Mouse (Mus musculus) liver, postnatal 0 days (tissue): ENCODE measurements around the gene Coro2b. TPM values are rescaled to one million over a fixed set of nuclear protein-coding genes. Genes with fewer than 3 reads are reported as not detected.

ENCODE experiments used
- ATAC-seq: fragments of 200-750 bp; cut with Nextera tagmentation; 2 replicates; pipeline ENCODE4 v1.8.0; 2017; ENCODE audit warnings: mild to moderate bottlenecking, moderate library complexity
- DNase-seq: peaks from one replicate; pipeline ENCODE4 v3.0.0-alpha.2; 2016
- H3K27ac ChIP-seq: fragments of 300-500 bp; sonication (generic); 2 replicates; pipeline ENCODE4 v1.5.1; 2014; ENCODE audit warnings: antibody characterized with exemption, moderate library complexity, mild to moderate bottlenecking, low read depth
- H3K27me3 ChIP-seq: fragments of 300-500 bp; sonication (generic); 2 replicates; pipeline ENCODE4 v1.6.1; 2014; ENCODE audit warnings: low read length, control low read depth, mixed read lengths; ENCODE audit not compliant: insufficient read depth
- H3K36me3 ChIP-seq: fragments of 300-500 bp; sonication (generic); replicated peaks from 2 replicates; pipeline ENCODE4 v1.6.1; 2014; ENCODE audit warnings: mild to moderate bottlenecking, control low read depth, low read length, moderate library complexity, mixed read lengths; ENCODE audit not compliant: insufficient read depth
- H3K4me1 ChIP-seq: fragments of 300-500 bp; sonication (generic); 2 replicates; pipeline ENCODE4 v1.6.1; 2014; ENCODE audit warnings: antibody characterized with exemption, mild to moderate bottlenecking, control low read depth; ENCODE audit not compliant: insufficient read depth
- H3K4me2 ChIP-seq: fragments of 300-500 bp; sonication (generic); 2 replicates; pipeline ENCODE4 v1.6.1; 2014; ENCODE audit warnings: low read depth, mild to moderate bottlenecking, low read length, moderate library complexity, mixed read lengths
- H3K4me3 ChIP-seq: fragments of 300-500 bp; sonication (generic); 2 replicates; pipeline ENCODE4 v1.5.1; 2014; ENCODE audit warnings: low read depth, low read length
- H3K9ac ChIP-seq: fragments of 300-500 bp; sonication (generic); replicated peaks from 2 replicates; pipeline ENCODE4 v1.6.1; 2014; ENCODE audit warnings: mild to moderate bottlenecking, moderate library complexity
- H3K9me3 ChIP-seq: fragments of 300-500 bp; sonication (generic); 2 replicates; pipeline ENCODE4 v1.6.1; 2016; ENCODE audit warnings: mild to moderate bottlenecking, control low read depth, low read length, mixed read lengths
- CTCF ChIP-seq: sonication (generic); IDR thresholded peaks from 2 replicates; pipeline ENCODE4 v1.5.1; 2016; ENCODE audit warnings: antibody characterized with exemption, low read depth
- EP300 ChIP-seq: IDR thresholded peaks from 2 replicates; pipeline ENCODE4 v1.6.1; 2016; ENCODE audit warnings: antibody characterized with exemption, low read depth, mild to moderate bottlenecking
- WGBS: fragments of 180-500 bp; shearing (Covaris S2); extraction: QIAGEN DNeasy Blood & Tissue Kit; methylation state at CpG from one replicate; pipeline ENCODE4 v1.1.7; 2014; ENCODE audit not compliant: insufficient replicate concordance; 5-methylcytosine and 5-hydroxymethylcytosine counted together
- polyA plus RNA-seq: library from polyadenylated mRNA; unstranded; fragments of >200 nt; fragmentation: Nextera tagmentation; extraction: Ambion mirVana; gene quantifications from 2 replicates; pipeline ENCODE4 v1.2.1, GENCODE M21; 2015

Gene Coro2b
- polyA plus RNA-seq, 1 experiment from 2014 or later: 0.87 TPM

DNA sequence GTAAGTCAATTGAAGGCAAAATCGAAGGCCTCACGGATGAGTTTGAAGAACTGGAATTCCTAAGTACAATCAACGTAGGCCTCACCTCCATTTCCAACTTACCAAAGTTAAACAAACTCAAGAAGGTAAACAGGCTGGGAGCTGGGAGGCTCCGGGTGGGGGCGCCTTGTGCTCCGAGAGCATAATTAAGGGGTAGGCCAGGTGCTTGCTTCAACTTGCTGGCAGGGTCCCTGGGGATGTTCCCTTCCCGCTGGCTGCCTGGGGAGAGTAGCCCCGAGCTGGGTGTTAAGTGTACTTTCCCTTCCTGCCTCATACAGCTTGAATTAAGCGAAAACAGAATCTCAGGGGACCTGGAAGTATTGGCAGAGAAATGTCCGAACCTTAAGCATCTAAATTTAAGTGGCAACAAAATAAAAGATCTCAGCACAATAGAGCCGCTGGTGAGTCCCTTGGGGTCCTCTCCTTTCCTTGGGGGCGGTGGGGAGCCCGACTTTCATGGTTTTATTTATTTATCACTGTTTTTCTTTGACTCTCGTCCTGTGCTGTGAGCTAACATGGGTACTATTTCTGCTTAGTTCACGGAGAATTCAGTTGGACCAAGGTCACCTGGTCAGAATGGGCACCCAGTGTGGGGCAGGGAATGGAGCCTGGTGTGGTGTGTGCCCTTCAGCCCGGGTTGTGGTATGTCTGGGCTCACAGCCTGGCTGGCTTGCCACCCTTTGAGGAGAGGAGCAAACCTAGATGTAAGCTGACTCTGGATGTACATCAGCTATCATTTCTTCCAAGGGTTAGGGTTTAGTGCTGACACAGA is 164.9 kb downstream of the Coro2b start:
- Histone ChIP-seq H3K4me2 (no peak overlapping the region), H3K9me3 (no peaks in the 10 kb centered on the region), H3K27ac (no peak overlapping the region), H3K27me3 (no peaks in the 10 kb centered on the region), H3K4me3 (no peak overlapping the region), H3K4me1 (peaks cover 41% of the 10 kb centered on the region), H3K9ac (no peak overlapping the region), H3K36me3 (peaks cover 32% of the 10 kb centered on the region)
- WGBS: 80% methylated on average over 16 of the region's 16 CpGs
- ATAC-seq (no peak), DNase-seq (no peak)
- TF ChIP-seq CTCF (no peak), EP300 (no peak)

DNA sequence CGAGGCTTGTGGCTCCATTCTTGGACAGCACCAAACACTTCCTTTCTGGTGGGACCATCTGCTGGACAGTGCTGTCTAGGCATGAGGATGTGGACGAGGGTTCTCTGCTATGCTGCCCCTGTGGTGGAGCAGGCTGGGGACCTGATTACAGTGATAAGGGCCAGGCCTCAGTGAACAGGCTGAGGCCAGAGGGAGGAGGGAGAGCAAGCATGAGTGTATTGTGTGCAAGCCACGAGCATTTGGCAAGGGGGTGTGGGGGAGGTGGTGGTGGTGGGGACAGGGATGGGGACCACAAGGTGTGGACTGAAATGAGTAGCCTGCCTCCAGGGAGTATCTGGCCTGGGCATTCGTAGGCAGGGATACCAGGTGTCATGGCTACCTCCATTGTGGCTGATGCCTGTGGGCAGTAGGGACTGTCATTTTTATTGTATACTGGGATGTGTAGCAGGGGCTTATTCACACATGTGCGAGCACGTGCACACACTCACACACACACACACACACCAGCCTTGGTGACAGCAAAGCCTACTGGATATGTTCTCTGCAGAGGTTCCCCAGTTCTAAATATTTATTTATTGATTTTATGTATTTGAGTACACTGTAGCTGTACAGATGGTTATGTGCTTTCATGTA is 166.1 kb downstream of the Coro2b start:
- H3K27me3 ChIP-seq: no peaks in the 10 kb centered on the region
- H3K9me3 ChIP-seq: no peaks in the 10 kb centered on the region
- 0 out of 2 replicates have a peak, but pooled peaks have one; percentile 12 for TF ChIP-seq CTCF
- TF ChIP-seq EP300: no peak
- H3K27ac ChIP-seq: no peak overlapping the region
- no peak overlapping the region for H3K4me2 ChIP-seq
- H3K4me1 ChIP-seq: peaks cover 53% of the 10 kb centered on the region
- H3K9ac ChIP-seq: no peak overlapping the region; the same call in 1 of the 2 replicates
- ATAC-seq: no peak
- WGBS: 54% methylated on average over 6 of the region's 6 CpGs
- no peak overlapping the region for H3K4me3 ChIP-seq
- DNase-seq: no peak
- H3K36me3 ChIP-seq: peaks cover 20% of the 10 kb centered on the region

- 52% methylated on average over 9 of the region's 9 CpGs for WGBS
- Histone ChIP-seq H3K36me3 (peaks cover 17% of the 10 kb centered on the region), H3K4me1 (peaks cover 56% of the 10 kb centered on the region), H3K9ac (no peak overlapping the region; the same call in 1 of the 2 replicates), H3K27ac (no peak overlapping the region), H3K4me2 (no peak overlapping the region), H3K27me3 (no peaks in the 10 kb centered on the region), H3K9me3 (no peaks in the 10 kb centered on the region), H3K4me3 (no peak overlapping the region)
- DNase-seq (no peak), ATAC-seq (no peak)
- TF ChIP-seq EP300 (no peak), CTCF (no peak)
Observed at GRCm38 (mm10) chr9:62370186-62370585, 166.7 kb downstream of the Coro2b start.

Other genes with a start within 250 kb of the Coro2b start
- 54.5 and 60.4 TPM in 2 replicates for gene Anp32a, start 195.8 kb downstream of the Coro2b start, polyA plus RNA-seq
- 0.05 and 0.07 TPM in 2 replicates for gene Itga11, start 140.8 kb upstream of the Coro2b start, polyA plus RNA-seq